Mouse (Mus musculus) heart, embryonic 14.5 days (tissue): ENCODE data around the gene Mrps21. TPM values are rescaled to one million over a fixed set of nuclear protein-coding genes. Genes with fewer than 3 reads are reported as not detected.
A peak's percentile ranks its signal among the peaks of the same experiment; 100 is the strongest.
"Not testable (repeated sequence)": the region's sequence is repeated elsewhere in the genome, so short reads cannot be mapped to it uniquely, and the experiment has no call there.

Source experiments
- ATAC-seq: fragments of 200-750 bp; cut with Nextera tagmentation; 2 replicates; pipeline ENCODE4 v1.8.0; 2017; ENCODE audit warnings: low read depth, moderate TSS enrichment; ENCODE audit not compliant: insufficient number of reproducible peaks, insufficient read depth, low FRiP score
- H3K27ac ChIP-seq, 2 experiments: fragments of 200-500 bp in 1 of 2; fragments of 300-500 bp in 1 of 2; sonication (generic) in 1 of 2; replicated peaks in 1 of 2; 2 replicates each; pipeline ENCODE4 v1.5.1; 2012 to 2014; ENCODE audit warnings: low read depth in 2 of 2, low read length in 2 of 2, control low read depth in 1 of 2, mild to moderate bottlenecking in 1 of 2, mixed read lengths in 1 of 2; ENCODE audit not compliant: control insufficient read depth in 1 of 2, insufficient read depth in 1 of 2
- H3K27me3 ChIP-seq: fragments of 300-500 bp; sonication (generic); 2 replicates; pipeline ENCODE4 v1.6.1; 2014; ENCODE audit warnings: mild to moderate bottlenecking, low read length, control low read depth; ENCODE audit not compliant: control insufficient read depth, insufficient read depth
- H3K36me3 ChIP-seq: fragments of 300-500 bp; sonication (generic); 2 replicates; pipeline ENCODE4 v1.6.1; 2014; ENCODE audit warnings: mild to moderate bottlenecking, control low read depth, low read length, mixed read lengths; ENCODE audit not compliant: control insufficient read depth, insufficient read depth
- H3K4me1 ChIP-seq, 2 experiments: fragments of 200-500 bp in 1 of 2; fragments of 300-500 bp in 1 of 2; sonication (generic) in 1 of 2; 2 replicates each; pipeline ENCODE4 v1.6.1; 2012 to 2014; ENCODE audit warnings: low read length in 2 of 2, control low read depth in 1 of 2, mixed read lengths in 1 of 2; ENCODE audit not compliant: control insufficient read depth in 2 of 2, insufficient read depth in 2 of 2
- H3K4me2 ChIP-seq: fragments of 300-500 bp; sonication (generic); 2 replicates; pipeline ENCODE4 v1.6.1; 2014; ENCODE audit warnings: mild to moderate bottlenecking, low read length
- H3K4me3 ChIP-seq, 2 experiments: fragments of 200-500 bp in 1 of 2; fragments of 300-500 bp in 1 of 2; sonication (generic) in 1 of 2; 2 replicates each; pipeline ENCODE4 v1.5.1; 2012 to 2014; ENCODE audit warnings: low read length in 2 of 2, mild to moderate bottlenecking in 2 of 2, control low read depth in 1 of 2, low read depth in 1 of 2, moderate library complexity in 1 of 2; ENCODE audit not compliant: control insufficient read depth in 1 of 2, insufficient read depth in 1 of 2
- H3K9ac ChIP-seq: fragments of 300-500 bp; sonication (generic); 2 replicates; pipeline ENCODE4 v1.6.1; 2014; ENCODE audit warnings: mild to moderate bottlenecking, low read length
- H3K9me3 ChIP-seq: fragments of 300-500 bp; sonication (generic); 2 replicates; pipeline ENCODE4 v1.6.1; 2016; ENCODE audit warnings: low read length, control low read depth; ENCODE audit not compliant: control insufficient read depth
- WGBS: fragments of 180-500 bp; shearing (Covaris S2); extraction: QIAGEN DNeasy Blood & Tissue Kit; methylation state at CpG from one replicate; pipeline ENCODE4 v1.1.7; 2014; 5-methylcytosine and 5-hydroxymethylcytosine counted together
- polyA plus RNA-seq: library from polyadenylated mRNA; unstranded; fragments of >200 nt; fragmentation: Nextera tagmentation; extraction: Ambion mirVana; gene quantifications from 2 replicates; pipeline ENCODE4 v1.2.1, GENCODE M21; 2014

Gene Mrps21
- polyA plus RNA-seq, result 415 and 468 TPM in 2 replicates

GRCm38 (mm10) chr3:95871392-95871867 is at the start of gene Mrps21:
Gene Mrps21, minus strand, starts transcription at chr3:95871519.
- peak within 1 kb of the TSS; percentile 72 for H3K4me2 ChIP-seq
- H3K9ac ChIP-seq, result peak within 1 kb of the TSS; percentile 87
- H3K4me1 ChIP-seq, result peaks cover 0 to 11% of the 10 kb centered on the region in 2 experiments; a peak in 2 of 4 replicates
- peak; percentile 89 for ATAC-seq
- H3K4me3 ChIP-seq, result peak within 1 kb of the TSS; percentile 75 to 97
- under 1% methylated on average over 33 of the region's 33 CpGs for WGBS
- H3K9me3 ChIP-seq, result no peaks in the 10 kb centered on the region
- H3K36me3 ChIP-seq, result peaks cover 42% of the 10 kb centered on the region
- H3K27me3 ChIP-seq, result no peaks in the 10 kb centered on the region
- H3K27ac ChIP-seq, result peak within 1 kb of the TSS; percentile 86 to 98

- WGBS, result 32% methylated on average over 2 of the region's 2 CpGs
- not testable (repeated sequence) for H3K9me3 ChIP-seq, H3K27me3 ChIP-seq, H3K36me3 ChIP-seq, H3K4me1 ChIP-seq, H3K9ac ChIP-seq, ATAC-seq, H3K4me3 ChIP-seq, H3K4me2 ChIP-seq, H3K27ac ChIP-seq
Measured at GRCm38 (mm10) chr3:95920532-95920931, 49.2 kb upstream of the Mrps21 start.

GRCm38 (mm10) chr3:95916760-95917159 is 45.4 kb upstream of the Mrps21 start:
- H3K4me3 ChIP-seq, result no peak overlapping the region
- no peaks in the 10 kb centered on the region for H3K9me3 ChIP-seq
- no peaks in the 10 kb centered on the region for H3K27me3 ChIP-seq
- H3K9ac ChIP-seq, result no peak overlapping the region
- 65% methylated on average over 7 of the region's 7 CpGs for WGBS
- no peak overlapping the region for H3K27ac ChIP-seq
- H3K36me3 ChIP-seq, result no peaks in the 10 kb centered on the region
- H3K4me1 ChIP-seq, result peaks cover 0 to 6% of the 10 kb centered on the region in 2 experiments; a peak in 1 of 4 replicates
- no peak for ATAC-seq
- H3K4me2 ChIP-seq, result no peak overlapping the region

- Histone ChIP-seq H3K4me1 (0 out of 4 replicates have a peak, but pooled peaks cover 0 to 2% of the 10 kb centered on the region in 2 experiments), H3K9ac (no peak overlapping the region), H3K27me3 (no peaks in the 10 kb centered on the region), H3K4me3 (no peak overlapping the region), H3K27ac (no peak overlapping the region), H3K4me2 (no peak overlapping the region), H3K36me3 (no peaks in the 10 kb centered on the region), H3K9me3 (no peaks in the 10 kb centered on the region)
- 56% methylated on average over 4 of the region's 4 CpGs for WGBS
- no peak for ATAC-seq
Measured at GRCm38 (mm10) chr3:95914706-95915105, 43.4 kb upstream of the Mrps21 start.

GRCm38 (mm10) chr3:95907613-95908012 is 36.3 kb upstream of the Mrps21 start:
- Histone ChIP-seq H3K27me3 (no peaks in the 10 kb centered on the region), H3K9ac (no peak overlapping the region), H3K9me3 (no peaks in the 10 kb centered on the region), H3K27ac (no peak overlapping the region), H3K4me2 (no peak overlapping the region), H3K4me1 (peaks cover 9 to 32% of the 10 kb centered on the region in 2 experiments), H3K36me3 (no peaks in the 10 kb centered on the region), H3K4me3 (no peak overlapping the region)
- ATAC-seq, result no peak
- WGBS, result 50% methylated on average over 4 of the region's 4 CpGs

- no peak for ATAC-seq
- Histone ChIP-seq H3K27me3 (no peaks in the 10 kb centered on the region), H3K27ac (no peak overlapping the region), H3K4me2 (peak overlapping the region; percentile 93), H3K4me1 (peaks cover 15 to 40% of the 10 kb centered on the region in 2 experiments), H3K4me3 (peak overlapping the region in 1 of 2 experiments; percentile 46; a peak in 2 of 4 replicates), H3K9ac (0 out of 2 replicates have a peak overlapping the region, but pooled peaks have one; percentile 49), H3K9me3 (no peaks in the 10 kb centered on the region), H3K36me3 (no peaks in the 10 kb centered on the region)
- under 1% methylated on average over 12 of the region's 12 CpGs for WGBS
Measured at GRCm38 (mm10) chr3:95906860-95907259, 35.5 kb upstream of the Mrps21 start.

- H3K4me1 ChIP-seq, result peaks cover 18 to 45% of the 10 kb centered on the region in 2 experiments
- H3K27ac ChIP-seq, result no peak overlapping the region
- H3K4me3 ChIP-seq, result peak overlapping the region; percentile 46 to 47; a peak in 3 of 4 replicates
- peak overlapping the region; percentile 76 for H3K9ac ChIP-seq
- no peaks in the 10 kb centered on the region for H3K9me3 ChIP-seq
- no peak for ATAC-seq
- WGBS, result under 1% methylated on average over 12 of the region's 12 CpGs
- H3K27me3 ChIP-seq, result no peaks in the 10 kb centered on the region
- H3K36me3 ChIP-seq, result no peaks in the 10 kb centered on the region
- H3K4me2 ChIP-seq, result peak overlapping the region; percentile 93
Measured at GRCm38 (mm10) chr3:95905940-95906492, 34.7 kb upstream of the Mrps21 start.
